Mouse (Mus musculus) bone marrow macrophage, adult 2 months (primary cell): ENCODE measurements around the gene Mpped2.

Experiments
- CTCF ChIP-seq: IDR thresholded peaks from 2 replicates; pipeline ENCODE4 v1.5.1; 2012; ENCODE audit warnings: low read depth, mild to moderate bottlenecking, low read length, moderate library complexity
- POLR2A ChIP-seq: IDR thresholded peaks from 2 replicates; pipeline ENCODE4 v1.6.1; 2012; ENCODE audit warnings: mild to moderate bottlenecking, low read depth, low read length, borderline replicate concordance

DNA sequence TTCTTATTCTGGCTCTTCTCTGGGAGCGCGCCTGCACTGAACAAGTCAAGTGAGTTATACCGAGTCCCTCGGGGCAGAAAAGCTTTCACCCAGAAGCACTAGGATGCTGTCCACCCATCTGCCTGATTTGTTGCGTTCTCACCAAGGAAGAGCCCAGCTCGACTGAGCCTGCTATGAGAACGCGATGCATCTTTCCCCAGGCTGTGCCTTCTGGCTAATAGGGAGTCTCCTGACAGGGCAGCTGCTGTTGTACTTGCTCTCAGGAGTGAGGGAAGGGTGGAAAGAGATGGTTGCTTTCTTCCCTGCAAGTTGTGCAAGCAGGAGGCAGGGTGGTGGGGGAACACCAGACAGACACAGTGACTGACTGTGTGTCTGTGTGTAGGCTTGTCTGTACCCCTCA is 37.5 kb downstream of the Mpped2 start:
- TF ChIP-seq POLR2A (no peak), CTCF (no peak)
